Mouse (Mus musculus): Measurements from ENCODE around the gene Clec4g. TPM values are rescaled to one million over a fixed set of nuclear protein-coding genes. Genes with fewer than 3 reads are reported as not detected.

The Clec4g gene
- total RNA-seq, 1 experiment = not detected

- TF ChIP-seq MAFK (IDR thresholded peaks at IDR 0.05; ENCODE audit: insufficient read depth, low read depth, low read length) = no peak
- no peak for TF ChIP-seq CHD2 (IDR thresholded peaks at IDR 0.05; ENCODE audit: low read depth, low read length)
- no peak for TF ChIP-seq ZNF384 (IDR thresholded peaks at IDR 0.05; ENCODE audit: low read depth, low read length)
- no peak for TF ChIP-seq ZC3H11A (IDR thresholded peaks at IDR 0.05; ENCODE audit: borderline replicate concordance, low read depth, low read length)
- no peak for TF ChIP-seq HCFC1 (IDR thresholded peaks at IDR 0.05; ENCODE audit: borderline replicate concordance, insufficient read depth, low read length)
Observed at GRCm38 (mm10) chr8:3683408-3684176, 36.9 kb downstream of the Clec4g start.

GRCm38 (mm10) chr8:3682435-3682834 lies 38.0 kb downstream of the Clec4g start:
- no peak for DNase-seq (ENCODE audit: low read depth, low spot score)

More at GRCm38 (mm10) chr8:3683408-3684176, 36.9 kb downstream of the Clec4g start:
- Histone ChIP-seq H3K9me3 (ENCODE audit: control insufficient read depth, insufficient read depth, low read depth, low read length) (no peaks in the 10 kb centered on the region), H3K4me1 (ENCODE audit: control insufficient read depth in 2 of 2, insufficient read depth in 2 of 2, low read length in 2 of 2, poor library complexity in 1 of 2) (peaks cover 0 to 4% of the 10 kb centered on the region in 2 experiments; a peak in 1 of 4 replicates), H3K36me3 (ENCODE audit: control insufficient read depth, insufficient read depth, low read length, poor library complexity, severe bottlenecking) (peaks cover 10% of the 10 kb centered on the region), H3K27ac (ENCODE audit: insufficient read depth, low read depth, low read length, poor library complexity, severe bottlenecking) (no peak overlapping the region), H3K9ac (ENCODE audit: insufficient read depth, low read depth, low read length, poor library complexity, severe bottlenecking) (no peak overlapping the region), H3K4me3 (ENCODE audit: insufficient read depth in 1 of 2, low read depth in 1 of 2, low read length in 2 of 2, poor library complexity in 1 of 2, severe bottlenecking in 1 of 2) (no peak overlapping the region)
- DNase-seq (ENCODE audit: low read depth, low spot score) = no peak
- in situ Hi-C loops (cut with MboI; ENCODE audit: low sequenced_read_pairs in 2 of 2, unreplicated experiment in 2 of 2) = no loop called here

GRCm38 (mm10) chr8:3679656-3680055 lies 40.8 kb downstream of the Clec4g start:
- H3K36me3 ChIP-seq (ENCODE audit: control insufficient read depth, insufficient read depth, low read length, poor library complexity, severe bottlenecking) = peaks cover 10% of the 10 kb centered on the region

More at GRCm38 (mm10) chr8:3682435-3682834, 38.0 kb downstream of the Clec4g start:
- H3K9ac ChIP-seq (ENCODE audit: insufficient read depth, low read depth, low read length, poor library complexity, severe bottlenecking) = no peak overlapping the region
- TF ChIP-seq MAFK (IDR thresholded peaks at IDR 0.05; ENCODE audit: insufficient read depth, low read depth, low read length) = no peak
- no peak for TF ChIP-seq CHD2 (IDR thresholded peaks at IDR 0.05; ENCODE audit: low read depth, low read length)
- TF ChIP-seq ZNF384 (IDR thresholded peaks at IDR 0.05; ENCODE audit: low read depth, low read length) = no peak
- no peak for TF ChIP-seq ZC3H11A (IDR thresholded peaks at IDR 0.05; ENCODE audit: borderline replicate concordance, low read depth, low read length)
- TF ChIP-seq HCFC1 (IDR thresholded peaks at IDR 0.05; ENCODE audit: borderline replicate concordance, insufficient read depth, low read length) = no peak
- H3K4me1 ChIP-seq (ENCODE audit: control insufficient read depth in 2 of 2, insufficient read depth in 2 of 2, low read length in 2 of 2, poor library complexity in 1 of 2) = peaks cover 3 to 4% of the 10 kb centered on the region in 2 experiments; a peak in 2 of 4 replicates
- H3K36me3 ChIP-seq (ENCODE audit: control insufficient read depth, insufficient read depth, low read length, poor library complexity, severe bottlenecking) = peaks cover 10% of the 10 kb centered on the region
- H3K9me3 ChIP-seq (ENCODE audit: control insufficient read depth, insufficient read depth, low read depth, low read length) = no peaks in the 10 kb centered on the region
- H3K4me3 ChIP-seq (ENCODE audit: insufficient read depth in 1 of 2, low read depth in 1 of 2, low read length in 2 of 2, poor library complexity in 1 of 2, severe bottlenecking in 1 of 2) = no peak overlapping the region
- in situ Hi-C loops (cut with MboI; ENCODE audit: low sequenced_read_pairs in 2 of 2, unreplicated experiment in 2 of 2) = no loop called here
- H3K27ac ChIP-seq (ENCODE audit: insufficient read depth, low read depth, low read length, poor library complexity, severe bottlenecking) = no peak overlapping the region

DNA sequence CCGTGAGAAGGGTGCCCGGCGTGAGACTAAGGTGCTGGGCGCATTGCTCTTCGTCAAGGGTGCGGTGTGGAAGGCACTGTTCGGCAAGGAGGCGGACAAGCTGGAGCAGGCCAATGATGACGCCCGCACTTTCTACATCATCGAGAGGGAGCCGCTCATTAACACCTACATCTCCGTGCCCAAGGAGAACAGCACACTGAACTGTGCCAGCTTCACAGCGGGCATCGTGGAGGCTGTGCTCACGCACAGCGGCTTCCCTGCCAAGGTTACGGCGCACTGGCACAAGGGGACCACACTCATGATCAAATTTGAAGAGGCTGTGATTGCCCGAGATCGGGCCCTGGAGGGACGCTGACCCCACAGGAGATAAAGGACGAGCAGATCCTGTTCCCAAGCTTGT lies 41.2 kb downstream of the Clec4g start:
- in situ Hi-C loops (cut with MboI; ENCODE audit: low sequenced_read_pairs in 2 of 2, unreplicated experiment in 2 of 2) = loop anchor here in 1 of 2 experiments (10.0 kb wide), 1 partner anchor 394 kb away; no protein-coding TSS in a partner anchor
- H3K4me1 ChIP-seq (ENCODE audit: control insufficient read depth in 2 of 2, insufficient read depth in 2 of 2, low read length in 2 of 2, poor library complexity in 1 of 2) = peaks cover 4 to 5% of the 10 kb centered on the region in 2 experiments; a peak in 3 of 4 replicates
- no peak overlapping the region for H3K27ac ChIP-seq (ENCODE audit: insufficient read depth, low read depth, low read length, poor library complexity, severe bottlenecking)
- H3K4me3 ChIP-seq (ENCODE audit: insufficient read depth in 1 of 2, low read depth in 1 of 2, low read length in 2 of 2, poor library complexity in 1 of 2, severe bottlenecking in 1 of 2) = peak overlapping the region; percentile 61 to 65
- H3K9ac ChIP-seq (ENCODE audit: insufficient read depth, low read depth, low read length, poor library complexity, severe bottlenecking) = peak overlapping the region; percentile 63; the same call in 1 of the 2 replicates
- peaks cover 10% of the 10 kb centered on the region for H3K36me3 ChIP-seq (ENCODE audit: control insufficient read depth, insufficient read depth, low read length, poor library complexity, severe bottlenecking)
- H3K9me3 ChIP-seq (ENCODE audit: control insufficient read depth, insufficient read depth, low read depth, low read length) = no peaks in the 10 kb centered on the region
- TF ChIP-seq ZNF384 (IDR thresholded peaks at IDR 0.05; ENCODE audit: low read depth, low read length) = no peak
- TF ChIP-seq MAFK (IDR thresholded peaks at IDR 0.05; ENCODE audit: insufficient read depth, low read depth, low read length) = no peak
- TF ChIP-seq HCFC1 (IDR thresholded peaks at IDR 0.05; ENCODE audit: borderline replicate concordance, insufficient read depth, low read length) = no peak
- no peak for TF ChIP-seq ZC3H11A (IDR thresholded peaks at IDR 0.05; ENCODE audit: borderline replicate concordance, low read depth, low read length)
- no peak for TF ChIP-seq CHD2 (IDR thresholded peaks at IDR 0.05; ENCODE audit: low read depth, low read length)
- DNase-seq (ENCODE audit: low read depth, low spot score) = no peak

More at GRCm38 (mm10) chr8:3679656-3680055, 40.8 kb downstream of the Clec4g start:
- DNase-seq (ENCODE audit: low read depth, low spot score) = no peak
- in situ Hi-C loops (cut with MboI; ENCODE audit: low sequenced_read_pairs in 2 of 2, unreplicated experiment in 2 of 2) = loop anchor here in 1 of 2 experiments (10.0 kb wide), 1 partner anchor 395 kb away; no protein-coding TSS in a partner anchor
- Histone ChIP-seq H3K9ac (ENCODE audit: insufficient read depth, low read depth, low read length, poor library complexity, severe bottlenecking) (no peak overlapping the region), H3K4me3 (ENCODE audit: insufficient read depth in 1 of 2, low read depth in 1 of 2, low read length in 2 of 2, poor library complexity in 1 of 2, severe bottlenecking in 1 of 2) (peak overlapping the region in 1 of 2 experiments; percentile 65; a peak in 3 of 4 replicates), H3K27ac (ENCODE audit: insufficient read depth, low read depth, low read length, poor library complexity, severe bottlenecking) (no peak overlapping the region), H3K4me1 (ENCODE audit: control insufficient read depth in 2 of 2, insufficient read depth in 2 of 2, low read length in 2 of 2, poor library complexity in 1 of 2) (peaks cover 4 to 5% of the 10 kb centered on the region in 2 experiments; a peak in 3 of 4 replicates), H3K9me3 (ENCODE audit: control insufficient read depth, insufficient read depth, low read depth, low read length) (no peaks in the 10 kb centered on the region)
- TF ChIP-seq CHD2 (IDR thresholded peaks at IDR 0.05; ENCODE audit: low read depth, low read length) (no peak), HCFC1 (IDR thresholded peaks at IDR 0.05; ENCODE audit: borderline replicate concordance, insufficient read depth, low read length) (no peak), MAFK (IDR thresholded peaks at IDR 0.05; ENCODE audit: insufficient read depth, low read depth, low read length) (no peak), ZC3H11A (IDR thresholded peaks at IDR 0.05; ENCODE audit: borderline replicate concordance, low read depth, low read length) (no peak), ZNF384 (IDR thresholded peaks at IDR 0.05; ENCODE audit: low read depth, low read length) (no peak)

Measured in ES-E14 (cell line).